Mouse (Mus musculus) cerebellum, postnatal 25 days (tissue): ENCODE measurements at regions not wholly inside any gene's neighbourhood (a gene's known extent, or its start where the extent isn't known, plus 50 kb on each side); places are given as distances from the start of the nearest gene placed in this dataset.

ENCODE experiments used
- DNase-seq, 2 experiments: peaks; one replicate each; pipeline ENCODE4 v3.0.0; 2021; ENCODE audit warnings: mixed read lengths in 2 of 2

DNA sequence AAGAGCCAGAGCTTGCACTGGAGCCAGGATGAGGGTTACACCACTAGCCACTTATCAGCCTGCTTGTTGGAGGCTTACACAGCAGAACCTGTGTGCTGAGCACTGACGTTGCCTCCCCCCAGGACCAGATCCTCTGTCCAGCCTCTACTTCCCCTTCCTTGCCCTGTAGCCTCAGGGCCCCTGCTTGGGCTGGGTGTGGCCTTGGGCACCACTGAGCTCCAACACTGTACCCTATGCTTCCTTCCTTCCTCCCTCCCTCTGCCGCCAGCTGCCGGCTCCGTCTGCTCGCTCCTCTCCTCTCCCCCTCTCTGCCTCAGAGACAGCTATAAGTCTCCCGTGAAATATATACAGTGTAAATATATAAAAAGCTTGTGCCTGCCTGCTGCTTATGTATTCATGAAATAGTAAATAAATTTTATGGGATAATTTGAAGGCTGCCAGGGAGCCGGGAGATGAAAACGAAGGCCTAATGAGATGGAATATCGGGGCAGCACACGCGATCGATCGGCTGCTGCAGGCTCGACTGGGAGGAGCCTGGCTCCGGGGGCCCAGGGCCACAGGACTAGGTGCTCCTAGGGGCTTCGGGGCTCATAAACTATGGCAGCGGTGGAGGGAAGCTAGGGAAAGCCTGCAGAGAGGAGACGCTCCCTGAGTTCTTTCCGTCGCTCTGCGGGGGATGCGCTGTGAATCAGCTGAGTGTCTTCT is 135.6 kb downstream of the Rbm19 start:
- peak in 1 of 2 experiments; percentile 33 for DNase-seq

DNA sequence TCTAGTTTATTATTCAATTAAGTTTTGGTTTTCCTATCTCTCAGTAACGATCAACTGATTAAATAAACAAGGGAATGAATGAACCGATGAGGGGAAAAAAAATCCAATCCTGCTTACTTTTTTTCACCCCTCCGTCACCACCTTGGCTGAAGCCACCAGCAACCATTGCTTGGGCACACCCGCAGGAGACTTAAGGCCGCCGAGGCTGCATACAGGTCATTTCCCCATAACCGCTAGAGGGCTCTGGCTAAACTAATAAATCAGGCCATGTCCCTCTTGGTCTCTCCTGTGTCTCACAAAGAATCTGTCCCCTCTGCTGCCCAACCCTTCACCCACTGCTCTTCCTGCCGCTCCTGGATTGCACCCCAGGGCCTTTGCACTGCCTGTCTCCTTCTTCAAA is 136.3 kb downstream of the Rbm19 start:
- peak; percentile 40 to 62 for DNase-seq

GRCm38 (mm10) chr5:120262715-120263273 is 146.5 kb downstream of the Rbm19 start:
- DNase-seq: no peak

- DNase-seq: peak; percentile 28 to 46
Measured at GRCm38 (mm10) chr5:120269416-120269860, 153.2 kb downstream of the Rbm19 start.

- DNase-seq: no peak
Measured at GRCm38 (mm10) chr5:120270887-120271616, 154.8 kb downstream of the Rbm19 start.

- DNase-seq: no peak
Measured at GRCm38 (mm10) chr5:120276229-120276628, 155.3 kb upstream of the Lhx5 start.

DNA sequence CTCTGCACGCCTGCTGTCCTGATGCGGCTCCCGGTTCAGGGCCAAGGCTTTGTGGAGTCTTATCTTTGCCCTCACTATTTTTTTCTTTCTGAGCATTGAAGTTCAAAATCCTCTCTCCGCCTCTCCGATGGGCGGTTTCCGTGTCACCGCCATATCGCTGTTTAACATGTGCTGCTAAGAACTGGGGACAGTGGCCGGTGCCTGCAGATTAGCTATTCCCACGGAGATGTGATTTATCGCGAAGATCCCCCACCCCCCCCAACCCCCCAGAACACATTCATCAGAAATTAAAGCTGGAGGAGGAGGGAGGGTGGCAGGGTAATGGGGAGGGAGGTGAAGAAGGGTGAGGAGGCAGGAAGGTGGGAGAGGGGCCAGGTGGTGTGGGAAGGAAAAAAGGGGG is 151.2 kb upstream of the Lhx5 start:
- DNase-seq: no peak

DNA sequence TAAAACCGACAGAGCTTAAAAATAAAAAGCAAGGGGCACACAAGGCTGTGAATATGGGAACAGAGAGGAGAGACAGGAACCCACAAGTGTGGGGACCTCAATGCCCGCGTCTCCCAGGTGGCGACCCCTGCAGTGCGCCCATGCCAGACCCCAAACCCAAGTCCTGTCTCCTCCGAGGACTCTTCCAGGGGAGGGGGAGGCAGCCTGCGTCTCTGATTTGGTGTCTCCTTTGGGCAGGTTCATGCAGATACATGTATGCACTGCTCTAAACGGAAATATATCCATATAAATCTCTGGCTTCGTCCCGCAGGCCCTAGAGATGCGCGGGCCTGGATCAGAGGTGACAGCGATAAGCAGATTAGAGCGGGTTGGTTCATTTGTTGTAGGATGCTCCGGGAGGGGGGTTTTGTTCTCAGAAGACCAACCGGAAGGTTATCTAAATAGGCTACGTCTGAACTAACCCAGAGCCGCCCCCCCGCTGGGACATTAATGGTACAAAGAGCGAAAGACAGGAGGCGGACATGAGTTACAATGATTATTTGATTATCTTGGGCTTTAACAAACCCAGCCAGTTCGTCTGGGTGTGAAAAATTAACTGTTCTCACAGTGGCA is 150.4 kb upstream of the Lhx5 start:
- no peak for DNase-seq

- no peak for DNase-seq
Measured at GRCm38 (mm10) chr5:120281840-120282565, 149.5 kb upstream of the Lhx5 start.

DNA sequence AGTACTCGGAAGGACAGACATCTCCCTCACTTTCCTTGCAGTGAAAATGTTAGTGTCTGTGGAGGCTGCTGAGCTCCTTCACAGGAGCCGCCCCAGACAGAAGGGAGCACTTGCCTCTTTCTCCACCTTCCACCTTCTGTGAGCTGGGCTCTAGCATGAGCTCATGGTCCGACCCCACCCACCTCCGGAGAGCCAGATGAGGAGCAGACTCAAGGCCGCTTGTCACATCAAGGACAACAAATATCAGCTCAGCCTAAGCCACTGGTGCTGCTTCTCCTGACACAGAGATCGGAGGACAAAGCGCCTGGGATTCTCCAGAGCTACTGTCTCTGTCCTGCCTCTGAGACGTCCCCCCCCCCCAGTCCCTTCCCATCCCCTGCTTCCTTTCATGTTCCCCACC is 146.9 kb upstream of the Lhx5 start:
- DNase-seq: no peak

GRCm38 (mm10) chr5:120285036-120285435 is 146.5 kb upstream of the Lhx5 start:
- DNase-seq: no peak

DNA sequence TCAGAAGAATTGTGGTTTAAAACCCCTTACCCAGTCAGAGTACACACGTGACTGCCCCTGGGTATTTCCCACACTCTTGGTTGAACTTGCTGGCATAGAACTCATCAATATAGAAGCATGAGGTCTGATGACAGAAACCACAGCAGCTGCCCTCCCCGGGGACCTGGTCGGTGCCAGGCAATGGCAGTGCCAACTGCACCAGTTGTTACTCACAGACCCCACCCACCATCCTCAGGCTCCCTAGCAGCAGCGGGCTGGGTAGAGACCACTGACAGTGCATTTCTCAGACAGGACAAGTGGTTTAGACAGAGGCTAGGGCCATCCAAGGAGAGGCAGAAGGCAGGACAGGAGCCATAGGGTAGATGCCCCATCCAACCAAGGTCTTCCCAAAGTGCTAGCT is 144.7 kb upstream of the Lhx5 start:
- DNase-seq: no peak

DNA sequence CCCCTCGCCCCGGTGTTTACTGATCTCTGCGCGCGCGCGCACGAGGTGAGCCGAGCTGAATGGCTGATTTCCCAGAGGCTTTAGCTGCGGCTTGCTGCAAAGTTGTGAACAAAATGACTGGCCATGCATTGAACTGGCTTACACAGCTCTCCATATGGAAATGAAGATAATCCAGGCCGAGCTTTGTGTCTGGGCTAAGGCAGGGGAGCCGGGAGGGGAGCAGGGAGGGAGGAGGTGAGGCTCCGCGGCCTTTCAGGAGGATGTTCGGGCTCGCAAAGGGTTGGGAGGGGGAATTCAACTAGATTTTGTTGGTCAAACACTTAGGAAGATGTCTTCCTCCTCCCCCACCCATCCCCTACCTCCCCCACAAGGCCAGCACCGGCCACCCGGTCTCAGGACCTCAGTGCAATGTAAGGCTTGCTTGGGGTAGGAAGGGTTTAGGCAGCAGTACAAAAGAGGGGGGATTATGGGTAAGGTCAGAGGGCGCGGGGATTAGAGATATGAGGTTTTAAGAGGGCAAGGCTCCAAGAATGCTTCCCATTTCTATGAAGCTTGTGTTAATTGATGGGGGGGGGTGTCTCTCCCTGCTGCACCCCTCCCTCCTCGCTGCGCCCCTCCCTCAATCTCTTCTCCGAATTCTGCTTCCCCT is 143.3 kb upstream of the Lhx5 start:
- no peak for DNase-seq

DNA sequence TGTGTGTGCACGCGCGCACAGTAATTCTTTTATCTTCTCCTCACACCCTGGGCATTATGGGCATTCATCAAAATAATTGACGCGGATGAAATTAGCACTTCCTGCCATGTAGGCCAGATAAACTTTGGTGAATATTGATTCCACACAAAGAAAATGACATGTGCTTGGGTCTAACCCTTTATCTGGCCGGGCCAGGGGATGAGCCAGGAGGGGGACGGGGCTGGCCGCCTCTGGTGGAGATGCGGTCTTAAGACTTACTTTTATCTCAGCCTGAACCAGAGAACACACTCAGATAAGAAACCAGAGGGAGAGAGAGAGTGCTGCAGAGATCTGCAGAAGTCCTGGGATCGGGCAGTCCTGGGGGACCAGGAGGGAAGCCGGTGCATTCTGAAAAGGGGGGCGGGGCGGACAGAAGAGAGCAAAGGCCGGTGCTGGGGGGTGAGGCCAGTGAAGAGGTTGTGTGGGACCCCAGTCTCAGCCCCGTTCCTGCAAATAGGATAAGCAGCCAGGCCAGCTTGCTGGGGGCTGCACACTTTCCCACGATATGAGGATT is 136.9 kb upstream of the Lhx5 start:
- no peak for DNase-seq

GRCm38 (mm10) chr5:120297190-120297589 is 134.3 kb upstream of the Lhx5 start:
- DNase-seq: peak in 1 of 2 experiments; percentile 22

GRCm38 (mm10) chr5:120297665-120298282 is 133.7 kb upstream of the Lhx5 start:
- no peak for DNase-seq

DNA sequence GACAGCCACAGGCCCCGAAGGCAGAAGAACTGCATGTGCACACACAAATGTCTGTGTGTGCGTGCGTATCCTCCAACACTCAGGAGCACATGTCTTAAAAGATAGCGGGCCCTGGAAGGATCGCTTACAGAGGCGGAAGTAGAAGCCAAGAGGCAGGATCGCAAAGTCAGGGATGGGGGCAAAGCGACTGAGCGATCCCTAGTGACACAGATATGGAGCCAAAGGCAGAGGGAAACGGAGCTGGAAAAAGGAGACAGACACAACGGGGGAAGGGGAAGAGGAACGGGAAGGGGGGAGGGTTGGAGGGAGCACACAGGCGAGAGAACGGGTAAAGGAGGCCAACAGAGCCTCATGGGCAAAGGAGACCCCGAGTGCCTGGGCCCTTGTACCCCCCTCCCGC is 129.8 kb upstream of the Lhx5 start:
- no peak for DNase-seq

GRCm38 (mm10) chr5:120302307-120302706 is 129.2 kb upstream of the Lhx5 start:
- peak in 1 of 2 experiments; percentile 23 for DNase-seq

- no peak for DNase-seq
Measured at GRCm38 (mm10) chr5:120304295-120304701, 127.2 kb upstream of the Lhx5 start.

DNA sequence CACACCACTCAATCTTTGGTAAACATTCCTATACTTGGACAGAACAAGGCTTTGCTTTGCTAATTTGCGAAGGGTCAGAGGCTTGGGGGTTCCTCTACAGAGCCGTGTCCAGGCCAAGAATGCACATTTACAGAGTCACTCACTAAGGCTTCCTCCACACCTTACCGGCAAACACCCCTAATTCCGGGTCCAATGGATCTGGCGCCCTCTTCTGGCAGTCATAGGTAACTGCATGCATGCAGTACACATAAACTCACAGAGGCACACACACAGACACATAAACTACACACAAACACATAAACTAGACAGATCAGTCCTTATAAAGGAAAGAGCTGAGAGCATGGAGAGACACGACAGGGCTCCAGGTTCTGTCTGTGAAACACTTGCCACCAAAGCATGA is 119.2 kb upstream of the Lhx5 start:
- no peak for DNase-seq

DNA sequence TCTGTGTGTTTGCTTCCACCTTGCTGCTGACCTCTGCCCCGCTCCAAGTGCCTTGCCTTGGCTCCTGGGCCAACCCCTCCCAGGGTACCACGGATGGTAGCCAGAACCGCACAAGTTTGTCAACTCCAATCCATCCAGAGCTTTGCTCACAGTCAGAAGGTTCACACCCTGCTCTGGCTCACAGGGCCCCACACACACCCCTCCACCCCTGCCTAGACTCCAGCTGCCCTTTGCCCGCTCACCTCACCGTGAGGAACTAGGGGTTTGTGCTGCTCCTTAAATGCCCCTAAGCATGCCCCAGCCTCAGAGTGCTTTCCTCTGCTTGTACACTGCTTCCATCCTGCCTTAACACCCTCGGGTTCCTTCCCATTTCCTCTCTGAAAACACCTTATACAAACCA is 117.5 kb upstream of the Lhx5 start:
- no peak for DNase-seq

DNA sequence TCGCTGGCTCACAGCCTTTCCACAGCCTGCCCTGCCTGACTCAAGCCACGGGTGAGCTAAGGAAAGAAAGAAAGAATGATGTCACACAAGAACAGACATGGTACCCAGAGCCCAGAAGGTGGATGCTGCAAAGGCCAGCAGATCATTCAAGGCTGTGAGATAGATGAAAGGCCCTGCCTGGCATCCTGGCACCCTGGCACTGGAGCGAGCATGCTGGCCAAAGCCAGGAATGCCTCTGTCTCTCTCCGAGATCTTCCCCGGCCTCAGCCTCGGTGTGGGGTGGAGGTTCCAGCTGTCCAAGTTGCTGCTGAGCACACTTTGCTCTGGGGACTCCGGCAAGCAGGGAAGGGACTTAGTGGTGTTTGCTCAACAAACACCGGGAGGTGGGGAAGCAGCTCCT is 116.4 kb upstream of the Lhx5 start:
- DNase-seq: no peak
